In the genomic region with DNA sequence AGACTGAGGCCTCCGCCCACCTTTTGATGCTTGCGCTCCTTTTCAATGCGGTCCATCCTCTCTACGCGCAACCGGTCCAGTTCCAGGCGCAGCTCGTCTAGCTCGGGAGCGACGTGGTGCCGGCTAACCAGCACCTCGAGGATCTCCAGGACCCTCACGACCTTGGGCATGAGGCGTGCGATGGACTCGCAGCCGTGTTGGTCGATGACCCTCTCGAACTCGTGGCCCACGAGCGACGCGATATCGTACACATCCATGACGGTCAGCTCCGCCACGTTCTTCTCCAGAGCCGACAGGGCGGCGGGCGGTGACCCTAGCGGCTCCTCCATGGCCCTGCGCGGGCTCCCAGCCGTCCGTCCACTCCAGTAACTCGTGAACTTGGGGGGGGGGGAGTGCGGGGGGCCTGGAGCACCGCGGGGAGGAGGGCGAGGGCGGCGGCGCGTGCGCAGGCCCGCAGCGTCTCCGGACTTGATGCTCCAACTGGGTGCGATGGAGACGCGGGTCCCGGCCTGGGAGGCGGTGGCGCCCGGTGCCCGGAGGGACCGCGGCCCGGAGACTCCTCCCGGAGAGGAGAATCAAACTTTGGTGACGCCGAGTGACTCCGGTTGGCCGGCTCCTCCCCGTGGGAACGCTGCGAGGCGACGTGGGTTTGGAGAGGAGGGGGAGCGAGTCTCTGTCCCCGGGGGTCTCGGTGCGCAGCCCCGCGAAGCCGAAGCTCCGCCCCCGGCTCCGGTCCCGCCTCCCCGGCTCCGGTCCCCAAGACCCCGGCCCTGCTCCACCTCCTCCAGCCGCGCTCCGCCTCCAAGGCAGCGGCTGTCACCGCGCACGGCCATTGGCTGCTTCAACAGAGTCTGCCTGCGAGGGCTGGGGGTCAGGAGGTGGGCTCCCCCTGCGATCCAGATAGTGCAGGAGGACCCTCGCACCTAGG, we compare ENCODE assay signal across 8 mouse cellular contexts. TPM values are rescaled to one million over a fixed set of nuclear protein-coding genes. Genes with fewer than 3 reads are reported as not detected.
DNase-seq lines count a peak whose midpoint lies in the region; ATAC-seq lines count a peak whose summit lies in the region.

A gene (minus strand): TSS at position 737 of the 928 bp plus-strand sequence.

- peak; percentile 76 for DNase-seq in NIH3T3 (ENCODE audit: low read depth)
- DNase-seq in cerebellum, adult 9-11 months, result peak; percentile 76
- peak; percentile 73 to 80 for DNase-seq in frontal cortex, postnatal 36 days (ENCODE audit: low spot score in 2 of 2)
- peak; percentile 62 for DNase-seq in left cerebral cortex, adult 11 months (ENCODE audit: low spot score)
- DNase-seq in lung, postnatal 36 days, result peak; percentile 86
- peak; percentile 75 to 76 for DNase-seq in right cerebral cortex, adult 2 months (ENCODE audit: low spot score in 2 of 2)
- DNase-seq in yolk sac, embryonic 10.5 days (ENCODE audit: low spot score), result peak; percentile 84

- peaks cover 41% of the 10 kb centered on the region for H3K4me1 ChIP-seq in hindbrain, embryonic 13.5 days (replicated peaks)

- H3K9ac ChIP-seq in hindbrain, embryonic 13.5 days, result peak within 1 kb of the TSS; percentile 80

- H3K4me3 ChIP-seq in hindbrain, embryonic 13.5 days, result peak within 1 kb of the TSS; percentile 71

- H3K36me3 ChIP-seq in hindbrain, embryonic 13.5 days, result no peaks in the 10 kb centered on the region

- peak; percentile 93 for ATAC-seq in hindbrain, embryonic 13.5 days (ENCODE audit: low FRiP score)

- H3K27me3 ChIP-seq in hindbrain, embryonic 13.5 days, result no peaks in the 10 kb centered on the region; the same call in 1 of the 2 replicates

- WGBS in hindbrain, embryonic 13.5 days, result under 1% methylated on average over 94 of the region's 96 CpGs

- H3K9me3 ChIP-seq in hindbrain, embryonic 13.5 days, result no peaks in the 10 kb centered on the region

- H3K4me2 ChIP-seq in hindbrain, embryonic 13.5 days, result peak within 1 kb of the TSS; percentile 77

- H3K27ac ChIP-seq in hindbrain, embryonic 13.5 days, result peak within 1 kb of the TSS; percentile 78

RNA-seq across cellular contexts. Expression of the gene that starts here (rescaled TPM):
- 11.5 and 12.1 TPM in 2 replicates for polyA plus RNA-seq in hindbrain, embryonic 13.5 days (2015; fragmentation: Nextera tagmentation; extraction: Ambion mirVana)

Comparison
In these comparisons a context has a peak if more than half of its experiments do, and no peak if none do; other contexts are left out.
1. Peak in every context shown above with its lines: DNase-seq, ATAC-seq, H3K4me3 ChIP-seq and H3K27ac ChIP-seq.